Comparison of ENCODE assay signal across 8 mouse cellular contexts in the genomic region with DNA sequence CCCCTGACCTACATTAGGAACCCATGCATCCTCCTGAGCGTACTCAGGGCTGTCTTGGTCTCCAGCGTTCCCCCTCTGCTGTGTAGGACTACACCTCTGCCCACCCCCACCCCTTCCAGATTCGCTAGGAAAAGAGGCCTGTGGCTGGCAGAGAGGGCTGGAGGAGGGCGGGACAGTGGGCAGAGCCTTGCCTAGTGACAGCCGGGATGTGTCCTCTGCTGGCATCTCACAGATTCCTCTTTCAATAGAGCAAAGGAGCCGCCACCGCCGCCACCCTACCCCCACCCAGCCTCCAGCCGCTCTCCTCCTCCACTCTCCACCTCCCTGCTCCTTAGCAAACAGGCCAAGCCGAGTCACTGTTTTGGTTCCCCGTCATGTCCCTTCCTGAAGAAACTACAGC. TPM values are rescaled to one million over a fixed set of nuclear protein-coding genes. Genes with fewer than 3 reads are reported as not detected.
A peak's percentile ranks its signal among the peaks of the same experiment; 100 is the strongest.
DNase-seq lines count a peak whose midpoint lies in the region; ATAC-seq lines count a peak whose summit lies in the region.

No protein-coding gene starts in this region.

- H3K4me2 ChIP-seq in forebrain, embryonic 13.5 days, result peak overlapping the region; percentile 20; the same call in 1 of the 2 replicates
- 0 out of 2 replicates have a peak overlapping the region, but pooled peaks have one; percentile 5 for H3K4me2 ChIP-seq in hindbrain, embryonic 14.5 days (replicated peaks)
- peak overlapping the region; percentile 5; the same call in 1 of the 2 replicates for H3K4me2 ChIP-seq in neural tube, embryonic 13.5 days

- 4% methylated on average over 11 of the region's 11 CpGs for WGBS in forebrain, embryonic 13.5 days
- 4% methylated on average over 9 of the region's 11 CpGs for WGBS in hindbrain, embryonic 14.5 days
- 8% methylated on average over 11 of the region's 11 CpGs for WGBS in neural tube, embryonic 13.5 days

- H3K4me1 ChIP-seq in forebrain, embryonic 13.5 days, result peaks cover 10% of the 10 kb centered on the region
- no peaks in the 10 kb centered on the region; the same call in 1 of the 2 replicates for H3K4me1 ChIP-seq in hindbrain, embryonic 14.5 days (replicated peaks; ENCODE audit: control insufficient read depth, insufficient read depth, low read length)
- peaks cover 10% of the 10 kb centered on the region for H3K4me1 ChIP-seq in neural tube, embryonic 13.5 days (replicated peaks)

- no peak overlapping the region for H3K27ac ChIP-seq in forebrain, embryonic 13.5 days
- no peak overlapping the region for H3K27ac ChIP-seq in hindbrain, embryonic 14.5 days
- no peak overlapping the region for H3K27ac ChIP-seq in neural tube, embryonic 13.5 days (replicated peaks)

- no peaks in the 10 kb centered on the region for H3K27me3 ChIP-seq in forebrain, embryonic 13.5 days
- no peaks in the 10 kb centered on the region for H3K27me3 ChIP-seq in hindbrain, embryonic 14.5 days (ENCODE audit: control insufficient read depth, insufficient read depth, low read length)
- H3K27me3 ChIP-seq in neural tube, embryonic 13.5 days, result no peaks in the 10 kb centered on the region

- H3K36me3 ChIP-seq in forebrain, embryonic 13.5 days (ENCODE audit: poor library complexity, severe bottlenecking), result no peaks in the 10 kb centered on the region
- no peaks in the 10 kb centered on the region for H3K36me3 ChIP-seq in hindbrain, embryonic 14.5 days (replicated peaks; ENCODE audit: control insufficient read depth, insufficient read depth)
- no peaks in the 10 kb centered on the region for H3K36me3 ChIP-seq in neural tube, embryonic 13.5 days

- peak; percentile 49 to 54 for DNase-seq in heart, adult 18-20 months
- DNase-seq in heart, postnatal 25 days (ENCODE audit: low spot score), result no peak
- peak; percentile 26 for DNase-seq in 3134 (ENCODE audit: extremely low read depth, insufficient read length, low spot score)
- DNase-seq in hindbrain, embryonic 14.5 days (ENCODE audit: low spot score), result no peak
- no peak for DNase-seq in urinary bladder, postnatal 4 days (ENCODE audit: low spot score in 2 of 2)
- no peak for DNase-seq in left cerebral cortex, adult 11 months (ENCODE audit: low spot score)

- 0 out of 2 replicates have a peak overlapping the region, but pooled peaks have one; percentile 26 for H3K9ac ChIP-seq in forebrain, embryonic 13.5 days
- H3K9ac ChIP-seq in hindbrain, embryonic 14.5 days, result no peak overlapping the region; the same call in 1 of the 2 replicates
- peak overlapping the region; percentile 18; the same call in 1 of the 2 replicates for H3K9ac ChIP-seq in neural tube, embryonic 13.5 days

- no peak overlapping the region for H3K4me3 ChIP-seq in forebrain, embryonic 13.5 days
- H3K4me3 ChIP-seq in hindbrain, embryonic 14.5 days (replicated peaks; ENCODE audit: low read length), result no peak overlapping the region
- H3K4me3 ChIP-seq in neural tube, embryonic 13.5 days, result no peak overlapping the region

- intact Hi-C loops in heart, postnatal 25 days (cut with DNase I), result no loop called here

- no peaks in the 10 kb centered on the region for H3K9me3 ChIP-seq in forebrain, embryonic 13.5 days (replicated peaks)
- H3K9me3 ChIP-seq in hindbrain, embryonic 14.5 days (ENCODE audit: control insufficient read depth, low read length), result no peaks in the 10 kb centered on the region
- H3K9me3 ChIP-seq in neural tube, embryonic 13.5 days, result no peaks in the 10 kb centered on the region

- ATAC-seq in forebrain, embryonic 13.5 days, result no peak
- ATAC-seq in hindbrain, embryonic 14.5 days (ENCODE audit: low FRiP score), result peak; percentile 51; the same call in 1 of the 2 replicates
- peak; percentile 40; the same call in 1 of the 2 replicates for ATAC-seq in neural tube, embryonic 13.5 days (ENCODE audit: low read depth)

RNA-seq across cellular contexts. Expression of a gene that starts 0.6 kb away (rescaled TPM):
- 1 to 10 TPM in 1 of 2 experiments, under 1 TPM in 1; 0.57 to 1.3 TPM for total RNA-seq in heart, adult 18-20 months (2021)
- under 1 TPM; 0.73 to 0.95 TPM for total RNA-seq in heart, postnatal 25 days (2021)
- not detected in 2 replicates for polyA plus RNA-seq in forebrain, embryonic 13.5 days (2015; fragmentation: Nextera tagmentation; extraction: Ambion mirVana)
- polyA plus RNA-seq in hindbrain, embryonic 14.5 days (2014; fragmentation: Nextera tagmentation; extraction: Ambion mirVana), result not detected in 2 replicates
- polyA plus RNA-seq in neural tube, embryonic 13.5 days (2015; fragmentation: Nextera tagmentation; extraction: Ambion mirVana), result not detected in 2 replicates

RNA-seq across cellular contexts. Expression of a gene that starts 11.6 kb away (rescaled TPM):
- 10 to 100 TPM; 22.6 to 23.8 TPM for total RNA-seq in heart, adult 18-20 months (2021)
- 1 to 10 TPM; 9.7 to 9.9 TPM for total RNA-seq in heart, postnatal 25 days (2021)
- 0.04 TPM in 1 of 2 replicates, not detected in the other for polyA plus RNA-seq in forebrain, embryonic 13.5 days (2015; fragmentation: Nextera tagmentation; extraction: Ambion mirVana)
- not detected in 2 replicates for polyA plus RNA-seq in hindbrain, embryonic 14.5 days (2014; fragmentation: Nextera tagmentation; extraction: Ambion mirVana)
- polyA plus RNA-seq in neural tube, embryonic 13.5 days (2015; fragmentation: Nextera tagmentation; extraction: Ambion mirVana), result 0.10 TPM in 1 of 2 replicates, not detected in the other

RNA-seq across cellular contexts. Expression of a gene that starts 23.2 kb away (rescaled TPM):
- 10 to 100 TPM; 19.2 to 24.5 TPM for total RNA-seq in heart, adult 18-20 months (2021)
- total RNA-seq in heart, postnatal 25 days (2021), result 10 to 100 TPM; 26.1 to 32.0 TPM
- polyA plus RNA-seq in forebrain, embryonic 13.5 days (2015; fragmentation: Nextera tagmentation; extraction: Ambion mirVana), result 10.3 and 11.6 TPM in 2 replicates
- 13.6 and 18.6 TPM in 2 replicates for polyA plus RNA-seq in hindbrain, embryonic 14.5 days (2014; fragmentation: Nextera tagmentation; extraction: Ambion mirVana)
- polyA plus RNA-seq in neural tube, embryonic 13.5 days (2015; fragmentation: Nextera tagmentation; extraction: Ambion mirVana), result 18.3 and 19.3 TPM in 2 replicates

RNA-seq across cellular contexts. Expression of a gene that starts 50.1 kb away (rescaled TPM):
- total RNA-seq in heart, adult 18-20 months (2021), result 10 to 100 TPM in 1 of 2 experiments, 1 to 10 TPM in 1; 2.0 to 14.1 TPM
- total RNA-seq in heart, postnatal 25 days (2021), result 1 to 10 TPM; 1.3 to 2.8 TPM
- 0.27 and 0.49 TPM in 2 replicates for polyA plus RNA-seq in forebrain, embryonic 13.5 days (2015; fragmentation: Nextera tagmentation; extraction: Ambion mirVana)
- polyA plus RNA-seq in hindbrain, embryonic 14.5 days (2014; fragmentation: Nextera tagmentation; extraction: Ambion mirVana), result 0.86 and 0.92 TPM in 2 replicates
- 0.99 and 1.6 TPM in 2 replicates for polyA plus RNA-seq in neural tube, embryonic 13.5 days (2015; fragmentation: Nextera tagmentation; extraction: Ambion mirVana)

Comparison
In these comparisons a context has a peak if more than half of its experiments do, and no peak if none do; other contexts are left out.
1. DNase-seq: peak in heart, adult 18-20 months (2 of 2) and 3134 (single experiment); none in heart, postnatal 25 days (single experiment), hindbrain, embryonic 14.5 days (single experiment), urinary bladder, postnatal 4 days (0 of 2) and left cerebral cortex, adult 11 months (single experiment).
2. Peak in every context shown above with its lines, with median percentiles within 50 percentile points of each other: H3K4me2 ChIP-seq.